Mouse (Mus musculus): ENCODE results near the gene Fzd4. TPM values are rescaled to one million over a fixed set of nuclear protein-coding genes. Genes with fewer than 3 reads are reported as not detected.

Fzd4 gene
- polyA plus RNA-seq, 1 experiment from 2014 or later = 1.7 TPM

DNA sequence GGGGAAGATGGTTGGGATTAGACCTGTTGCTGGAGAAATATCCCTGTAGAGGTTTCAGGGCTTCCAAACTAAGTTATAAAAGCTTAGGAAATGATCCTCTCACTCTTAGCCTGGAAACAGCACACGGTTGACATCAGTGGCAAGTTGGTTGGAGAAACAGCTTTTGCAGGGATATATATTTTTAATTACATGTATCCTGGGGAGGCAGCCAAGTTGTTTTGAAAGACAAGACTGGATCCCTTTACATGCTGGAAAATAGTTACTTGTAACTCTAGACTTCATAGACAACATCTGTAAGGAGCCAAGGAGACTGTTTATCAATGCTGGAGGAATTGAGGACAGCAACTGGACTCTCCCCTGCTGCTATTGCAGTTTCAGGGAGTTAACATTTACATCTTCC is 1.9 kb downstream of the Fzd4 start:
- Histone ChIP-seq H3K4me3 (ENCODE audit: low read depth, low read length) (no peak overlapping the region), H3K9ac (ENCODE audit: low read depth, low read length) (no peak overlapping the region)
- WGBS = 79% methylated on average over 1 of the region's 1 CpGs

DNA sequence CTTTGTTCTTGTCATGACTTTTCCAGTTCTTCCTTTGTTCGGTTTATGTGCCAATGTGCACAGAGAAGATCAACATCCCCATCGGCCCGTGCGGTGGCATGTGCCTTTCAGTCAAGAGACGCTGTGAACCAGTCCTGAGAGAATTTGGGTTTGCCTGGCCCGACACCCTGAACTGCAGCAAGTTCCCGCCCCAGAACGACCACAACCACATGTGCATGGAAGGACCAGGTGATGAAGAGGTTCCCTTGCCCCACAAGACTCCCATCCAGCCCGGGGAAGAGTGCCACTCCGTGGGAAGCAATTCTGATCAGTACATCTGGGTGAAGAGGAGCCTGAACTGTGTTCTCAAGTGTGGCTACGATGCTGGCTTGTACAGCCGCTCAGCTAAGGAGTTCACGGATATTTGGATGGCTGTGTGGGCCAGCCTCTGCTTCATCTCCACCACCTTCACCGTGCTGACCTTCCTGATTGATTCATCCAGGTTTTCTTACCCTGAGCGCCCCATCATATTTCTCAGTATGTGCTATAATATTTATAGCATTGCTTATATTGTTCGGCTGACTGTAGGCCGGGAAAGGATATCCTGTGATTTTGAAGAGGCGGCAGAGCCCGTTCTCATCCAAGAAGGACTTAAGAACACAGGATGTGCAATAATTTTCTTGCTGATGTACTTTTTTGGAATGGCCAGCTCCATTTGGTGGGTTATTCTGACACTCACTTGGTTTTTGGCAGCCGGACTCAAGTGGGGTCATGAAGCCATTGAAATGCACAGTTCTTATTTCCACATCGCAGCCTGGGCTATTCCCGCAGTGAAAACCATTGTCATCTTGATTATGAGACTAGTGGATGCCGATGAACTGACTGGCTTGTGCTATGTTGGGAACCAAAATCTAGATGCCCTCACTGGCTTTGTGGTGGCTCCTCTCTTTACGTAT is 3.1 kb downstream of the Fzd4 start:
- ATAC-seq = no peak
- no peaks in the 10 kb centered on the region for H3K9me3 ChIP-seq (replicated peaks; ENCODE audit: control insufficient read depth, low read length, poor library complexity, severe bottlenecking)
- H3K4me2 ChIP-seq (ENCODE audit: low read length) = no peak overlapping the region
- H3K36me3 ChIP-seq (ENCODE audit: control insufficient read depth, insufficient read depth, low read length) = no peaks in the 10 kb centered on the region
- peaks cover 5% of the 10 kb centered on the region; the same call in 1 of the 2 replicates for H3K4me1 ChIP-seq (ENCODE audit: control insufficient read depth, insufficient read depth, low read length)
- H3K9ac ChIP-seq (ENCODE audit: low read depth, low read length) = no peak overlapping the region
- no peak overlapping the region for H3K4me3 ChIP-seq (ENCODE audit: low read depth, low read length)
- peaks cover 6% of the 10 kb centered on the region; the same call in 1 of the 2 replicates for H3K27me3 ChIP-seq (ENCODE audit: control insufficient read depth, insufficient read depth, low read depth, low read length)
- WGBS = 91% methylated on average over 24 of the region's 24 CpGs
- H3K27ac ChIP-seq (ENCODE audit: low read length) = no peak overlapping the region

More for the DNA sequence above, 1.9 kb downstream of the Fzd4 start:
- Histone ChIP-seq H3K9me3 (replicated peaks; ENCODE audit: control insufficient read depth, low read length, poor library complexity, severe bottlenecking) (no peaks in the 10 kb centered on the region), H3K4me1 (ENCODE audit: control insufficient read depth, insufficient read depth, low read length) (peaks cover 5% of the 10 kb centered on the region; the same call in 1 of the 2 replicates), H3K36me3 (ENCODE audit: control insufficient read depth, insufficient read depth, low read length) (no peaks in the 10 kb centered on the region), H3K27me3 (ENCODE audit: control insufficient read depth, insufficient read depth, low read depth, low read length) (peaks cover 8% of the 10 kb centered on the region; the same call in 1 of the 2 replicates), H3K4me2 (ENCODE audit: low read length) (no peak overlapping the region), H3K27ac (ENCODE audit: low read length) (no peak overlapping the region)
- ATAC-seq = no peak

- Histone ChIP-seq H3K4me1 (ENCODE audit: control insufficient read depth, insufficient read depth, low read length) (peaks cover under 1% of the 10 kb centered on the region; the same call in 1 of the 2 replicates), H3K27ac (ENCODE audit: low read length) (no peak overlapping the region), H3K4me2 (ENCODE audit: low read length) (no peak overlapping the region), H3K36me3 (ENCODE audit: control insufficient read depth, insufficient read depth, low read length) (no peaks in the 10 kb centered on the region), H3K27me3 (ENCODE audit: control insufficient read depth, insufficient read depth, low read depth, low read length) (no peaks in the 10 kb centered on the region), H3K9ac (ENCODE audit: low read depth, low read length) (no peak overlapping the region), H3K9me3 (replicated peaks; ENCODE audit: control insufficient read depth, low read length, poor library complexity, severe bottlenecking) (no peaks in the 10 kb centered on the region), H3K4me3 (ENCODE audit: low read depth, low read length) (no peak overlapping the region)
- 72% methylated on average over 4 of the region's 4 CpGs for WGBS
- no peak for ATAC-seq
Observed at GRCm38 (mm10) chr7:89410294-89410693, 6.1 kb downstream of the Fzd4 start.

GRCm38 (mm10) chr7:89411346-89411745 is 7.2 kb downstream of the Fzd4 start:
- 92% methylated on average over 3 of the region's 3 CpGs for WGBS
- H3K4me2 ChIP-seq (ENCODE audit: low read length) = no peak overlapping the region
- H3K9ac ChIP-seq (ENCODE audit: low read depth, low read length) = no peak overlapping the region
- H3K4me1 ChIP-seq (ENCODE audit: control insufficient read depth, insufficient read depth, low read length) = no peaks in the 10 kb centered on the region
- H3K9me3 ChIP-seq (replicated peaks; ENCODE audit: control insufficient read depth, low read length, poor library complexity, severe bottlenecking) = no peaks in the 10 kb centered on the region
- H3K4me3 ChIP-seq (ENCODE audit: low read depth, low read length) = no peak overlapping the region
- no peaks in the 10 kb centered on the region for H3K36me3 ChIP-seq (ENCODE audit: control insufficient read depth, insufficient read depth, low read length)
- no peak for ATAC-seq
- H3K27me3 ChIP-seq (ENCODE audit: control insufficient read depth, insufficient read depth, low read depth, low read length) = no peaks in the 10 kb centered on the region
- H3K27ac ChIP-seq (ENCODE audit: low read length) = no peak overlapping the region

DNA sequence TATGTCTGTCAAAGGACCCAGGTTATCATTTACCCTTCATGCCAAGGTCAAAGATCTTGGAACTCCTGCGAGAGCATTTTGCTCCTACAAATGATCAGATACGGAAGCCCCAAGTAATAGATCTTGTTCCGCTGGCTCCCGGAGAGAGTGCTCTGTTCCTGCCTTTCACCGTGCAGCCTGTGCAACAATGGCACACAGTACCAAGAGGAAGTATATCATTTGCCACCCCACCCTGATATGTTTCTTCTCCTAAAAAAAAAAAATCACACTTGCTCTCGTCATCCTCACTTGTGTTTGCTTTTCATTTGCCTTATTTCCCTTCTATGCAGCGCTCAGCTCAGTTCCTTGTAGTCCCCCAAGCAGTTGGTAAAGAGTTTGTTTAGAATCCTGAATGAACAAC is 7.9 kb downstream of the Fzd4 start:
- Histone ChIP-seq H3K4me3 (ENCODE audit: low read depth, low read length) (no peak overlapping the region), H3K4me1 (ENCODE audit: control insufficient read depth, insufficient read depth, low read length) (no peaks in the 10 kb centered on the region), H3K9ac (ENCODE audit: low read depth, low read length) (no peak overlapping the region), H3K36me3 (ENCODE audit: control insufficient read depth, insufficient read depth, low read length) (no peaks in the 10 kb centered on the region), H3K27me3 (ENCODE audit: control insufficient read depth, insufficient read depth, low read depth, low read length) (no peaks in the 10 kb centered on the region), H3K27ac (ENCODE audit: low read length) (no peak overlapping the region), H3K9me3 (replicated peaks; ENCODE audit: control insufficient read depth, low read length, poor library complexity, severe bottlenecking) (no peaks in the 10 kb centered on the region), H3K4me2 (ENCODE audit: low read length) (no peak overlapping the region)
- ATAC-seq = no peak
- 88% methylated on average over 7 of the region's 7 CpGs for WGBS

GRCm38 (mm10) chr7:89416027-89416426 is 11.9 kb downstream of the Fzd4 start:
- no peak for ATAC-seq
- WGBS = 81% methylated on average over 4 of the region's 4 CpGs
- H3K4me3 ChIP-seq (ENCODE audit: low read depth, low read length) = no peak overlapping the region
- no peak overlapping the region for H3K9ac ChIP-seq (ENCODE audit: low read depth, low read length)
- no peak overlapping the region for H3K27ac ChIP-seq (ENCODE audit: low read length)
- no peak overlapping the region for H3K4me2 ChIP-seq (ENCODE audit: low read length)
- H3K27me3 ChIP-seq (ENCODE audit: control insufficient read depth, insufficient read depth, low read depth, low read length) = no peaks in the 10 kb centered on the region
- H3K4me1 ChIP-seq (ENCODE audit: control insufficient read depth, insufficient read depth, low read length) = no peaks in the 10 kb centered on the region
- H3K9me3 ChIP-seq (replicated peaks; ENCODE audit: control insufficient read depth, low read length, poor library complexity, severe bottlenecking) = no peaks in the 10 kb centered on the region
- no peaks in the 10 kb centered on the region for H3K36me3 ChIP-seq (ENCODE audit: control insufficient read depth, insufficient read depth, low read length)

- Histone ChIP-seq H3K9me3 (replicated peaks; ENCODE audit: control insufficient read depth, low read length, poor library complexity, severe bottlenecking) (no peaks in the 10 kb centered on the region), H3K27me3 (ENCODE audit: control insufficient read depth, insufficient read depth, low read depth, low read length) (no peaks in the 10 kb centered on the region), H3K36me3 (ENCODE audit: control insufficient read depth, insufficient read depth, low read length) (no peaks in the 10 kb centered on the region), H3K4me3 (ENCODE audit: low read depth, low read length) (no peak overlapping the region), H3K27ac (ENCODE audit: low read length) (no peak overlapping the region), H3K4me2 (ENCODE audit: low read length) (no peak overlapping the region), H3K4me1 (ENCODE audit: control insufficient read depth, insufficient read depth, low read length) (no peaks in the 10 kb centered on the region), H3K9ac (ENCODE audit: low read depth, low read length) (no peak overlapping the region)
- no peak for ATAC-seq
- WGBS = 88% methylated on average over 2 of the region's 2 CpGs
Observed at GRCm38 (mm10) chr7:89417707-89418106, 13.6 kb downstream of the Fzd4 start.

DNA sequence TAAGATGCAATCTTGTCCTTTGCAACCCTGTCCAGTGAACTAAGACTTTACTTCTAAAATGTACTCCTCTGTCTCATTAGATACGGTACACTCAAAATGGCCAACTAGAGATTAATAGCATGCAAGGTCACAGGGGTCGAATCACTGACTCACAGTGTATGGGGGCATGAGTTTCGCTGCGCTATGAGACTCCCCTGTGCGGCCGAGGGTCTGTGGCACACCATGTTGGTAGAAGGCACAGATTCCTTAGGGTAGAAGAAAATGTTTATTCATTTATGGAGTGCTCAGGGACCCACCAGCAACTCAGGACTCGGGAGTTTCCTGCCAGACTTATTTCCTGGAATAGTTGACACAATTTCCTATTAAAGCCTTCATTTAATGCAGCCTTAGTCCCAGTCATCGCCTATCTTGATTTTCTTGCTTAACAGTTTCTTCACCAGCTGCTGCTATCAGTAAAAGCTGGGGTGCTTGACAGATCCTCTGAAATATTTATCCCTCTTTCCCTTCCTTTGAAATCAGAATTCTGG is 14.0 kb downstream of the Fzd4 start:
- 80% methylated on average over 8 of the region's 8 CpGs for WGBS

More for the DNA sequence above, 14.0 kb downstream of the Fzd4 start:
- no peaks in the 10 kb centered on the region for H3K36me3 ChIP-seq (ENCODE audit: control insufficient read depth, insufficient read depth, low read length)
- H3K9me3 ChIP-seq (replicated peaks; ENCODE audit: control insufficient read depth, low read length, poor library complexity, severe bottlenecking) = no peaks in the 10 kb centered on the region
- H3K4me2 ChIP-seq (ENCODE audit: low read length) = no peak overlapping the region
- no peak overlapping the region for H3K27ac ChIP-seq (ENCODE audit: low read length)
- H3K27me3 ChIP-seq (ENCODE audit: control insufficient read depth, insufficient read depth, low read depth, low read length) = no peaks in the 10 kb centered on the region
- no peak overlapping the region for H3K4me3 ChIP-seq (ENCODE audit: low read depth, low read length)
- no peak for ATAC-seq
- H3K4me1 ChIP-seq (ENCODE audit: control insufficient read depth, insufficient read depth, low read length) = no peaks in the 10 kb centered on the region
- no peak overlapping the region for H3K9ac ChIP-seq (ENCODE audit: low read depth, low read length)

Data from midbrain, embryonic 16.5 days (tissue).